Mouse (Mus musculus) heart, embryonic 12.5 days (tissue): ENCODE measurements at regions not wholly inside any gene's neighbourhood (a gene's known extent, or its start where the extent isn't known, plus 50 kb on each side); places are given as distances from the start of the nearest gene placed in this dataset.
A peak's percentile ranks its signal among the peaks of the same experiment; 100 is the strongest.

Source experiments
- ATAC-seq: fragments of 200-750 bp; cut with Nextera tagmentation; 2 replicates; pipeline ENCODE4 v1.8.0; 2017; ENCODE audit warnings: moderate TSS enrichment, moderate library complexity; ENCODE audit not compliant: insufficient number of reproducible peaks, low FRiP score
- H3K27ac ChIP-seq: fragments of 300-500 bp; sonication (generic); 2 replicates; pipeline ENCODE4 v1.5.1; 2016; ENCODE audit warnings: mild to moderate bottlenecking, moderate library complexity; ENCODE audit not compliant: poor library complexity, severe bottlenecking
- H3K27me3 ChIP-seq: fragments of 300-500 bp; sonication (generic); replicated peaks from 2 replicates; pipeline ENCODE4 v1.6.1; 2016; ENCODE audit warnings: mild to moderate bottlenecking, moderate library complexity
- H3K36me3 ChIP-seq: fragments of 300-500 bp; sonication (generic); 2 replicates; pipeline ENCODE4 v1.6.1; 2016; ENCODE audit warnings: mild to moderate bottlenecking, moderate library complexity
- H3K4me1 ChIP-seq: fragments of 300-500 bp; sonication (generic); replicated peaks from 2 replicates; pipeline ENCODE4 v1.6.1; 2016; ENCODE audit warnings: mild to moderate bottlenecking
- H3K4me2 ChIP-seq: fragments of 300-500 bp; sonication (generic); 2 replicates; pipeline ENCODE4 v1.6.1; 2016; ENCODE audit warnings: mild to moderate bottlenecking, moderate library complexity
- H3K4me3 ChIP-seq: fragments of 300-500 bp; sonication (generic); 2 replicates; pipeline ENCODE4 v1.5.1; 2016; ENCODE audit warnings: mild to moderate bottlenecking
- H3K9ac ChIP-seq: fragments of 300-500 bp; sonication (generic); 2 replicates; pipeline ENCODE4 v1.6.1; 2016; ENCODE audit warnings: mild to moderate bottlenecking, moderate library complexity
- H3K9me3 ChIP-seq: fragments of 300-500 bp; sonication (generic); replicated peaks from 2 replicates; pipeline ENCODE4 v1.6.1; 2016; ENCODE audit warnings: mild to moderate bottlenecking, moderate library complexity
- WGBS: fragments of 180-500 bp; shearing (Covaris S2); methylation state at CpG from one replicate; pipeline ENCODE4 v1.1.7; 2016; 5-methylcytosine and 5-hydroxymethylcytosine counted together

DNA sequence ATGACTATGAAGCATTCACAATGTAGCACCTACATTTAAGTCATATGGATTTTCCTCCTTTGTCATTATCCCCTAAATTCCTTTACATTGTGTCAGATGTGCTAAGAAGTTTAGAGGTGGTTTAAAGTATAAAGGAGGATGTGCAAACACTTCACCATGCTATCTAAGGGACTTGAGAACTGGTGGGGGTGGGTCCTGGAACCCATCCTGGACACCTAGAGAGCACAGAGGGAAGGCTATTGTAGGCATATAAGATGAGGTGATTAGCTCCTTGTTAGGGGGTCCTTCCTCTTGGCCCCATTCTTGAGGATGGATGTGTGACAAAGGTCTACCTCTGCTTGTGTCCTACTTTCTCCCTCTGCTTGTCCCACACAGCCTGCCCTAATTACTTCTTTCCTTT is 213.2 kb downstream of the Stim2 start:
- no peak overlapping the region for H3K9ac ChIP-seq
- peaks cover 7% of the 10 kb centered on the region; the same call in 1 of the 2 replicates for H3K4me1 ChIP-seq
- H3K36me3 ChIP-seq = no peaks in the 10 kb centered on the region
- H3K9me3 ChIP-seq = no peaks in the 10 kb centered on the region
- no peak overlapping the region for H3K4me2 ChIP-seq
- no peak overlapping the region for H3K4me3 ChIP-seq
- H3K27me3 ChIP-seq = no peaks in the 10 kb centered on the region
- H3K27ac ChIP-seq = no peak overlapping the region
- ATAC-seq = no peak

DNA sequence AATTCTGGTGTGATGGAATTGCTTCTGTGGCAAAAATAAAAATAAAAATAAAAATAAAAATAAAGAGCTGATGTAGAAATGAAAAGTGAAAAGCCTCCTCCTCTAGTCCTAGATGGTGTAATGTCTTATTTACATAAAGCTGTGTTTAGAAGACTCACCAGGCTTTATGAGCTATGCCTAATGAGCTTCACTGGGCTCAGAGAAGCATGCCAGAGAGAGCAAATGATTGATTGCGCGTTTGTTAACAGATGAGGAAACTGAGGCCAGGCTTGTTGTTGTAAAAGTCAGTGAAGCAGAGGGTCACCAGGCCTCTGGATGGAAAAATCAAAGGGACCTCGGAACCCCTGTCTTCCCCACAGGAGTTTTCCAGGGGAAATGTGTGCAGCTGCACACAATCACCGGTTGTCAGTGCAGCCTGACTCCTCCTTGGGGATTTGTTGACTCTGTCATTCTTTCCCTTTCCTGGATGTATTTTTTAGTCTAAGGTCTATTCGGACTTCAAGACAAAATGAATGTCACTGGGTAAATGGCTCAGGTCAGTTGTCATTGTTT is 213.8 kb downstream of the Stim2 start:
- Histone ChIP-seq H3K27ac (no peak overlapping the region), H3K4me3 (no peak overlapping the region), H3K4me1 (peaks cover 7% of the 10 kb centered on the region; the same call in 1 of the 2 replicates), H3K27me3 (no peaks in the 10 kb centered on the region), H3K9ac (no peak overlapping the region), H3K4me2 (no peak overlapping the region), H3K36me3 (no peaks in the 10 kb centered on the region), H3K9me3 (no peaks in the 10 kb centered on the region)
- 59% methylated on average over 5 of the region's 5 CpGs for WGBS
- no peak for ATAC-seq

DNA sequence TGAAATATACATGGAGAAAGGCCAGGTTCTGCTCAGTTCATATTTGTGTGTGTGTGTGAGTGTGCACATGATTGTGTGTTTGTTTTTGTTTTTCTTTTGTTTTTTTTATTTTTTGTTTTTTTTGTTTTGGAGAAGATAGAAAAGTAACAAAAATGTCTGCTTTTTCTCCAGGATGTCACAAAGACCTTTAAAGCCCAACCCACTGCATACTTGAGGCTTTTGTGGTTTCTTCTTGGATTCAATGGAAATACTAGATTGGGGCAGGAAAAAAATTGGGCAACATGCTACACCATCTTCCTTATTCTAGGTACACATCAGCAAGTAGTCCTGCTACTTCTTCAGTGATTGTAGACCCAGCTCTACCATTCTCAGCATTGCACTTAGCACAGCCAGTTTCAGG is 226.7 kb downstream of the Stim2 start:
- no peaks in the 10 kb centered on the region for H3K36me3 ChIP-seq
- H3K4me2 ChIP-seq = no peak overlapping the region
- no peak overlapping the region for H3K9ac ChIP-seq
- ATAC-seq = no peak
- no peaks in the 10 kb centered on the region for H3K4me1 ChIP-seq
- H3K27me3 ChIP-seq = no peaks in the 10 kb centered on the region
- H3K27ac ChIP-seq = no peak overlapping the region
- H3K9me3 ChIP-seq = no peaks in the 10 kb centered on the region
- no peak overlapping the region for H3K4me3 ChIP-seq

DNA sequence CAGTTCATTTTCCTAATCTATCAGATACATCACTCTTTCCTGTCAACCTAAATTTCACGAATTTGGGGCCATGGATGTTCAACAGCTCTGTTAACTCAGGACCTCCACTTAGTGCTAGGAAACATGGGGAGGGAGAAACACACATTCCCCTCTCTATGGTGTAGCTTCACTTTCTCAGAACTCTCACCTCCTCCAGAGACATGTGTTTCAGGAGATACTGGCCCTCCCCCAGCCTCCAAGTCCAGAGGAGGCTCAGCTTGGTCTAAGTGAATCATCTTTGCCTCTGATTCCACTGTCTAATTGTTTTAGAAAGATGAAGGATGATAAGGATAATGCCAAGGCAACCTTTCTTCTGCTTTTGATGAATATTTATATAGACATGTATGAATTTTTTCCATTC is 236.3 kb downstream of the Stim2 start:
- Histone ChIP-seq H3K4me3 (no peak overlapping the region), H3K4me1 (peaks cover 4% of the 10 kb centered on the region; the same call in 1 of the 2 replicates), H3K27ac (no peak overlapping the region), H3K9ac (no peak overlapping the region), H3K9me3 (no peaks in the 10 kb centered on the region), H3K4me2 (no peak overlapping the region), H3K36me3 (no peaks in the 10 kb centered on the region), H3K27me3 (no peaks in the 10 kb centered on the region)
- ATAC-seq = no peak
- 59% methylated on average over 1 of the region's 1 CpGs for WGBS

DNA sequence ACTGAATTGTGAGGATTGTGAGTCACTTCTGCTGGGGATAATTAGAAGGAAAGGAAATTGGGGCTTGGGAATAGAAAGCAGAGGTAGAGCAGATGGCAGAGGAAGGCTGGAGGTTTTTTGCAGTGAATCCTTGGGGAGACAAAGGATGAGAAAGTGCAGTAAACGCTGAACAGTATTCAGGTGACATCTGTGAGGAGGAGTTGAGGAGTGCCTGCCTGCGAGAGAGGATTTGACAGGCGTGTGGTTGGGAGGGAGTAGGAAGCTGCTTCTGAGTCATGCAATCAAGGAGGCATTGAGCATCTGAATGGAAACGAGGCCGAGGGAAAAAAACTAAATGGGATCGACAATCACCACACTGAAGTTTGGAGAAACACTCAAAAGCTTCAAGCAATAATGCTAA is 236.9 kb downstream of the Stim2 start:
- H3K4me3 ChIP-seq = no peak overlapping the region
- H3K9me3 ChIP-seq = no peaks in the 10 kb centered on the region
- H3K4me1 ChIP-seq = peaks cover 4% of the 10 kb centered on the region; the same call in 1 of the 2 replicates
- H3K27ac ChIP-seq = no peak overlapping the region
- no peak for ATAC-seq
- H3K27me3 ChIP-seq = no peaks in the 10 kb centered on the region
- H3K9ac ChIP-seq = no peak overlapping the region
- no peaks in the 10 kb centered on the region for H3K36me3 ChIP-seq
- H3K4me2 ChIP-seq = no peak overlapping the region
- 41% methylated on average over 6 of the region's 6 CpGs for WGBS

- H3K36me3 ChIP-seq = no peaks in the 10 kb centered on the region
- H3K9me3 ChIP-seq = no peaks in the 10 kb centered on the region
- peaks cover 13% of the 10 kb centered on the region for H3K4me1 ChIP-seq
- no peak overlapping the region for H3K4me3 ChIP-seq
- H3K27ac ChIP-seq = no peak overlapping the region
- 77% methylated on average over 2 of the region's 2 CpGs for WGBS
- no peak overlapping the region for H3K4me2 ChIP-seq
- no peak for ATAC-seq
- no peak overlapping the region for H3K9ac ChIP-seq
- no peaks in the 10 kb centered on the region for H3K27me3 ChIP-seq
Observed at GRCm38 (mm10) chr5:54237226-54237625, 238.9 kb downstream of the Stim2 start.

GRCm38 (mm10) chr5:54238646-54239167 is 240.4 kb downstream of the Stim2 start:
- Histone ChIP-seq H3K27ac (no peak overlapping the region), H3K9me3 (no peaks in the 10 kb centered on the region), H3K4me1 (peaks cover 8% of the 10 kb centered on the region; the same call in 1 of the 2 replicates), H3K4me2 (no peak overlapping the region), H3K36me3 (no peaks in the 10 kb centered on the region), H3K9ac (no peak overlapping the region), H3K4me3 (no peak overlapping the region), H3K27me3 (no peaks in the 10 kb centered on the region)
- 79% methylated on average over 3 of the region's 3 CpGs for WGBS
- no peak for ATAC-seq

DNA sequence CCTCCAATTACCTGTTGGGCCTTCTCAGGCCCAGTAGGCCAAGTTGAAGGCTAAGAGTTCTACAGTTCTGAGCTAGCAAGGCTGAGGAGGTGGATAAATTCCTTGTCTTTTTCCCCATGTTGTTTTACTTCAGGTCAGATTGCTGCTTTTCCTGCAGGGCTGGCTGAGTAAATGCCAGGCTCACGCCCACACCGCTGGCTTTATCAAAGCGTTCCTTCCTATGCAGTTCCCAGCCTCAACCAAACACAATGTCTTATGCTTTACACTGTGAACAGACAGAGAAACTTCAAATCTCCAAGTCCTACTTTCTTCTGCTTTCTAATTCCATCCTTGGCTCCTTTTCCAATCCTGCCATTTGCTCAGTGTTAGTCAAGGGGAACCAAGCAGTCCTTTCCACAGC is 241.3 kb downstream of the Stim2 start:
- Histone ChIP-seq H3K4me3 (no peak overlapping the region), H3K9ac (no peak overlapping the region), H3K27me3 (no peaks in the 10 kb centered on the region), H3K4me1 (peaks cover 8% of the 10 kb centered on the region; the same call in 1 of the 2 replicates), H3K36me3 (no peaks in the 10 kb centered on the region), H3K9me3 (no peaks in the 10 kb centered on the region), H3K4me2 (no peak overlapping the region), H3K27ac (no peak overlapping the region)
- WGBS = 47% methylated on average over 3 of the region's 3 CpGs
- no peak for ATAC-seq

DNA sequence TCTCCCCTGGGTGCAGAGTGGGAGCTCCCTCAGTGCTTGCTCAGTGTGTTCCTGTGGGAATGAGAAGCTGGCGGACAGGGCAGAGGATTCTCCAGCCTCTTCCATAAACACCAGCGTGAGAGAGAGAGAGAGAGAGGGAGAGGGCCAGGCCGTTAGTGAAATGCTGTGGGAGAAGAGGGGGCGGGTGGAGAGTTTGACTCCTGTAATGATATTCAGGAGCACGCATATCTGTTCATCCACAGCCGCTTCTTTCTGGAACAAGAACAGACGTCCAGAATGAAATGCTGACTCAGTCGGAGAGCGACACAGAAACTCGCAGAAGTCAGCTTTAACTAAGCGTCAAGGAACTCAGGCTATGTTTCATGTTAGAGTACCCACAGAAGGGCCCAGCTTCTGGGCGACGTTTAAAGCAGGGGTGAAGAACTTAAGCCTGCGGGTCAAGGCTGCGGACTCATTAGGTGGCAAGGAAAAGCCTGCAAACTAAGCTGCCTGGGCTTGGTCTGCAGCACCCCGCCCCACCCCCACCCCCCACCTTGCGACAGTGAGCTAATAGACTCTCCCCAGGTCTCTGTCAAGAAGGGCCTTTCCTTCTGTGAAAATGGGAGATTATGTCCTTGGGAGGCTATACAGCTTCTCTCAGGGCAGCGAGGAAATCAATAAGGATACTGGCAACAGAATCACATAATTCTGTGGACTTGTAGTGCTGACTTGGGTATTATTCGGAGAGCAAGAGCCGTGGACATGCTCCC is 243.0 kb downstream of the Stim2 start:
- 35% methylated on average over 20 of the region's 20 CpGs for WGBS
- peaks cover 8% of the 10 kb centered on the region; the same call in 1 of the 2 replicates for H3K4me1 ChIP-seq
- H3K27me3 ChIP-seq = no peaks in the 10 kb centered on the region
- no peak for ATAC-seq
- H3K27ac ChIP-seq = no peak overlapping the region
- H3K4me2 ChIP-seq = peak overlapping the region; percentile 56
- H3K36me3 ChIP-seq = no peaks in the 10 kb centered on the region
- peak overlapping the region; percentile 27; the same call in 1 of the 2 replicates for H3K9ac ChIP-seq
- H3K4me3 ChIP-seq = peak overlapping the region; percentile 13; the same call in 1 of the 2 replicates
- H3K9me3 ChIP-seq = no peaks in the 10 kb centered on the region

GRCm38 (mm10) chr5:54242126-54242525 is 243.8 kb downstream of the Stim2 start:
- H3K27me3 ChIP-seq = no peaks in the 10 kb centered on the region
- H3K4me2 ChIP-seq = no peak overlapping the region
- no peak overlapping the region for H3K27ac ChIP-seq
- H3K4me3 ChIP-seq = no peak overlapping the region
- ATAC-seq = no peak
- peaks cover 8% of the 10 kb centered on the region; the same call in 1 of the 2 replicates for H3K4me1 ChIP-seq
- 87% methylated on average over 4 of the region's 4 CpGs for WGBS
- no peaks in the 10 kb centered on the region for H3K36me3 ChIP-seq
- no peak overlapping the region for H3K9ac ChIP-seq
- no peaks in the 10 kb centered on the region for H3K9me3 ChIP-seq

GRCm38 (mm10) chr5:54252038-54252437 is 253.7 kb downstream of the Stim2 start:
- Histone ChIP-seq H3K4me2 (no peak overlapping the region), H3K9me3 (no peaks in the 10 kb centered on the region), H3K9ac (no peak overlapping the region), H3K27me3 (no peaks in the 10 kb centered on the region), H3K4me1 (peaks cover 6% of the 10 kb centered on the region), H3K36me3 (no peaks in the 10 kb centered on the region), H3K27ac (no peak overlapping the region), H3K4me3 (no peak overlapping the region)
- WGBS = 76% methylated on average over 2 of the region's 2 CpGs
- ATAC-seq = no peak
